Mouse (Mus musculus): ENCODE measurements at regions not wholly inside any gene's neighbourhood (a gene's known extent, or its start where the extent isn't known, plus 50 kb on each side); places are given as distances from the start of the nearest gene placed in this dataset.

DNA sequence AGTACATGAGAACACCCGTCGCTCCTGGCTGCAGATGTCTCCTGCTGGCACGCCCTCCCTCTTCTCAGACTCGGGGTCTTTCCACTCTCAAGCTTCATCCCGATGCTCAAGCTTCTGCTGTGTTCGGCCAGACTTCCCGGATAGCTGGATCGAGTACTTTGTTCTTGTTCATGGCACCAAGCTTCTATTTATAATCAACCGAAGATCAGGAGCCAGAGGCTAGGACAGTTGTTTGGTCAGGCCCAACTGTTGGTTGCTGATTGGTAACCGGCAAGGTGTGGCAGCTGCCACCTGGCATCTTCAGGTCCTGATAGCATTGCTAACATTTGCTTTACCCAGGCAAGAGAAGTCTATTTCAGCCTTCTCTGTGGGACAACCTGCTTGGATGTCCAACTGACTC is 53.5 kb upstream of the Plcl2 start:
- H3K27me3 ChIP-seq (ENCODE audit: control insufficient read depth, insufficient read depth, low read length): no peaks in the 10 kb centered on the region
- no peaks in the 10 kb centered on the region for H3K9me3 ChIP-seq (replicated peaks; ENCODE audit: control insufficient read depth, low read length)
- H3K36me3 ChIP-seq (ENCODE audit: control insufficient read depth, insufficient read depth): no peaks in the 10 kb centered on the region
- no peaks in the 10 kb centered on the region for H3K4me1 ChIP-seq (ENCODE audit: control insufficient read depth, insufficient read depth, low read length)
- WGBS: 91% methylated on average over 10 of the region's 10 CpGs
- H3K4me2 ChIP-seq (ENCODE audit: low read depth, low read length): no peak overlapping the region
- H3K4me3 ChIP-seq (ENCODE audit: low read length): no peak overlapping the region
- H3K27ac ChIP-seq (ENCODE audit: low read length): no peak overlapping the region
- no peak overlapping the region for H3K9ac ChIP-seq (ENCODE audit: low read length)
- no peak for ATAC-seq (replicated peaks; ENCODE audit: extremely low read depth, insufficient read depth, low FRiP score)

DNA sequence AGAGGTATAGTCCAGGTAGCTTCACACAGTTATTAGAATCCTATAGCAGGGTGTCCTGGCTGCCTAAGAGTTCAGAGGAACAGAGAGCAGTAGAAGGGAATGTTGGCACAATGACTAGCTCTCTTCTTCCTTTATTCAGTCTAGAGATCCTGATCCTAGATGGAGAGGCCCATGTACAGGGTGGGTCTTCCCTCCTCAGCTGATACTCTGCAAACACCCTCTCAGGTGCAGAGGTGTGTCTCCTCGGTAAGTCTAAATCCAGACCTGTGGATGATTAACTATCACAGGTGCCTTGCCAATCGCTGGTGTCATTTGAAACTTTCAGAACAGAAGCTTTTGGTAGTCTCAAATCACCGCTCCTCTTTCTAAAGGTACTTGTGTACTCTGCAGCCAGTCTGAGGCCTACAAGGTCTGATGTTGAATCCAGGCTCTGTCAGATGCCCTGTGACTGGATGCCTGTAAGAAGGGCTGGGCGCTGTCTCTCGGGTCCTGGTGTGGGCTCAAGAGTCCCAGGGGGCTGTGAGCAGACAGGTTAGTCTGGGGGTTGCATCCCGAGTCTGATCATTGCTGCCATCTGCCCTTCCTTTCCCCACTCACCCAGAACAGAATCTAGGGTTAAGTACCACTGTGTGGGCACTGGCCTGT is 52.0 kb upstream of the Plcl2 start:
- H3K9me3 ChIP-seq (replicated peaks; ENCODE audit: control insufficient read depth, low read length): no peaks in the 10 kb centered on the region
- no peak overlapping the region for H3K27ac ChIP-seq (ENCODE audit: low read length)
- ATAC-seq (replicated peaks; ENCODE audit: extremely low read depth, insufficient read depth, low FRiP score): no peak
- H3K4me2 ChIP-seq (ENCODE audit: low read depth, low read length): no peak overlapping the region
- no peaks in the 10 kb centered on the region for H3K27me3 ChIP-seq (ENCODE audit: control insufficient read depth, insufficient read depth, low read length)
- H3K9ac ChIP-seq (ENCODE audit: low read length): no peak overlapping the region
- H3K4me3 ChIP-seq (ENCODE audit: low read length): no peak overlapping the region
- H3K4me1 ChIP-seq (ENCODE audit: control insufficient read depth, insufficient read depth, low read length): no peaks in the 10 kb centered on the region
- H3K36me3 ChIP-seq (ENCODE audit: control insufficient read depth, insufficient read depth): no peaks in the 10 kb centered on the region
- 78% methylated on average over 6 of the region's 6 CpGs for WGBS

DNA sequence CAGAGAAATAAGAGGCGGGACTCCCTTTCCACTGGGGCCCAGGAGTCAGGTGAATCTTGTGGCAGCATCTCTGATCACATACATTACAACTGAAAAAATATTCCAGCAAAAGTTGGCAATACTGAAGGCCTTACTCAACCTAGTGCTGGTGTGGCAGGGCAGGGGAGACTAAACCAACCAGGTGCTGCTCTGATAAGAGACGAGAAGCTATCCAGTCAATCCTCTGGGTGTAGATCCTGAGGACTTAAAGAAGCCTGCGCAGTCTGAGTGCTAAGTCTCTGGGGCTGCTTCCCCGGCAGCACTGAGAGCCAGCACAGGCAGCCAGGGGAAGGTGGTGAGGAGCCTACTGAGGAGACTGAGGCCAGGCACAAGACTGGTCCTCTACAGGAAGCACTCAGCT is 51.0 kb upstream of the Plcl2 start:
- no peak overlapping the region for H3K4me2 ChIP-seq (ENCODE audit: low read depth, low read length)
- H3K27me3 ChIP-seq (ENCODE audit: control insufficient read depth, insufficient read depth, low read length): no peaks in the 10 kb centered on the region
- no peaks in the 10 kb centered on the region for H3K4me1 ChIP-seq (ENCODE audit: control insufficient read depth, insufficient read depth, low read length)
- H3K9me3 ChIP-seq (replicated peaks; ENCODE audit: control insufficient read depth, low read length): no peaks in the 10 kb centered on the region
- H3K9ac ChIP-seq (ENCODE audit: low read length): no peak overlapping the region
- WGBS: 73% methylated on average over 4 of the region's 4 CpGs
- H3K4me3 ChIP-seq (ENCODE audit: low read length): no peak overlapping the region
- H3K27ac ChIP-seq (ENCODE audit: low read length): no peak overlapping the region
- H3K36me3 ChIP-seq (ENCODE audit: control insufficient read depth, insufficient read depth): no peaks in the 10 kb centered on the region
- no peak for ATAC-seq (replicated peaks; ENCODE audit: extremely low read depth, insufficient read depth, low FRiP score)

Data from heart, embryonic 16.5 days (tissue).